Mouse (Mus musculus): ENCODE measurements around the gene Map3k7. TPM values are rescaled to one million over a fixed set of nuclear protein-coding genes. Genes with fewer than 3 reads are reported as not detected.
A peak's percentile ranks its signal among the peaks of the same experiment; 100 is the strongest.

Gene Map3k7
- polyA plus RNA-seq (2012; rRNA removed) (9.9 and 11.8 TPM in 2 replicates), polyA plus RNA-seq (2014; fragmentation: Nextera tagmentation; extraction: Ambion mirVana) (13.3 and 21.0 TPM in 2 replicates)

GRCm38 (mm10) chr4:31963354-31964193 is at the start of gene Map3k7:
Gene Map3k7, plus strand, starts transcription at chr4:31964097.
- H3K9ac ChIP-seq (replicated peaks), result peak within 1 kb of the TSS; percentile 95
- no peaks in the 10 kb centered on the region for H3K9me3 ChIP-seq (ENCODE audit: control insufficient read depth, low read length)
- DNase-seq (ENCODE audit: low read depth in 3 of 3, low spot score in 3 of 3) (peak; percentile 78 to 84 (median 79)), ATAC-seq (ENCODE audit: insufficient read depth) (peak; percentile 93)
- under 1% methylated on average over 88 of the region's 88 CpGs for WGBS (ENCODE audit: insufficient replicate concordance)
- H3K4me1 ChIP-seq (replicated peaks; ENCODE audit: control insufficient read depth in 2 of 2, insufficient read depth in 2 of 2, low read length in 1 of 2), result peaks cover 7 to 11% of the 10 kb centered on the region in 2 experiments
- peak within 1 kb of the TSS; percentile 91 for H3K27ac ChIP-seq
- TF ChIP-seq EP300 (IDR thresholded peaks at IDR 0.05; ENCODE audit: low read depth) (peak; percentile 81), CTCF (IDR thresholded peaks at IDR 0.05; ENCODE audit: low read depth) (no peak)
- no peaks in the 10 kb centered on the region for H3K36me3 ChIP-seq (replicated peaks; ENCODE audit: control insufficient read depth, insufficient read depth, low read depth)
- no peaks in the 10 kb centered on the region for H3K27me3 ChIP-seq (ENCODE audit: control insufficient read depth, insufficient read depth, low read length)
- H3K4me3 ChIP-seq (ENCODE audit: insufficient read depth in 1 of 2, low read depth in 2 of 2, low read length in 2 of 2), result peak within 1 kb of the TSS; percentile 80 to 88
- peak within 1 kb of the TSS; percentile 90 for H3K4me2 ChIP-seq (ENCODE audit: low read depth)

DNA sequence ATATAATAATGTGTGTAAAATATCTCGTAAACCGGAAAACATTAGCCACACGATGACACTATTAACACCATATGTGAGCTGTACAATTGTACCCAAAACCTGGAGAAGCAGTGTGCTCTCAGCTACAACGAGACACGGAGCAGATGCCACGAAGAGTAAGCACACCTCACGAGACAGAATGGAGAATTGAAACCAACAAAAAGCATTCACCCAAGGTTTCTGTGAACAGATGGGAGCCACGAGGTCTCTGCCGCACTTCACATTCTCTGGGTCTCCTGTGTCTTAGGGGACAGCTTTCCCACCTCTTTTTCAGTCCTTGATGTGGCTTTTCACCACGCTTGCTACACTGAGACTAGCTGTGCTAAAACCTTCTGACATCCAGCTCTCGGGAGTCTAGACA is 48.8 kb upstream of the Map3k7 start:
- no peak for ATAC-seq (ENCODE audit: insufficient read depth)
- TF ChIP-seq CTCF (IDR thresholded peaks at IDR 0.05; ENCODE audit: low read depth), result no peak
- no peak overlapping the region for H3K27ac ChIP-seq
- H3K36me3 ChIP-seq (replicated peaks; ENCODE audit: control insufficient read depth, insufficient read depth, low read depth), result no peaks in the 10 kb centered on the region
- no peak overlapping the region for H3K4me3 ChIP-seq (ENCODE audit: insufficient read depth in 1 of 2, low read depth in 2 of 2, low read length in 2 of 2)
- H3K9me3 ChIP-seq (ENCODE audit: control insufficient read depth, low read length), result no peaks in the 10 kb centered on the region
- 63% methylated on average over 11 of the region's 11 CpGs for WGBS (ENCODE audit: insufficient replicate concordance)
- no peak overlapping the region for H3K9ac ChIP-seq (replicated peaks)
- no peaks in the 10 kb centered on the region for H3K27me3 ChIP-seq (ENCODE audit: control insufficient read depth, insufficient read depth, low read length)
- DNase-seq (ENCODE audit: low read depth in 3 of 3, low spot score in 3 of 3), result no peak
- no peak overlapping the region for H3K4me2 ChIP-seq (ENCODE audit: low read depth)
- H3K4me1 ChIP-seq (replicated peaks; ENCODE audit: control insufficient read depth in 2 of 2, insufficient read depth in 2 of 2, low read length in 1 of 2), result no peaks in the 10 kb centered on the region

- TF ChIP-seq EP300 (IDR thresholded peaks at IDR 0.05; ENCODE audit: low read depth), result no peak
- no peak for TF ChIP-seq CTCF (IDR thresholded peaks at IDR 0.05; ENCODE audit: low read depth)
- Histone ChIP-seq H3K4me1 (replicated peaks; ENCODE audit: control insufficient read depth in 2 of 2, insufficient read depth in 2 of 2, low read length in 1 of 2) (no peaks in the 10 kb centered on the region; a peak in 1 of 4 replicates), H3K9me3 (ENCODE audit: control insufficient read depth, low read length) (no peaks in the 10 kb centered on the region), H3K36me3 (replicated peaks; ENCODE audit: control insufficient read depth, insufficient read depth, low read depth) (no peaks in the 10 kb centered on the region), H3K9ac (replicated peaks) (no peak overlapping the region), H3K4me3 (ENCODE audit: insufficient read depth in 1 of 2, low read depth in 2 of 2, low read length in 2 of 2) (no peak overlapping the region), H3K27me3 (ENCODE audit: control insufficient read depth, insufficient read depth, low read length) (no peaks in the 10 kb centered on the region), H3K27ac (no peak overlapping the region), H3K4me2 (ENCODE audit: low read depth) (no peak overlapping the region)
- DNase-seq (ENCODE audit: low read depth in 3 of 3, low spot score in 3 of 3) (no peak), ATAC-seq (ENCODE audit: insufficient read depth) (no peak)
- 86% methylated on average over 5 of the region's 5 CpGs for WGBS (ENCODE audit: insufficient replicate concordance)
Observed at GRCm38 (mm10) chr4:31918717-31919116, 45.2 kb upstream of the Map3k7 start.

- H3K9ac ChIP-seq (replicated peaks), result no peak overlapping the region
- H3K36me3 ChIP-seq (replicated peaks; ENCODE audit: control insufficient read depth, insufficient read depth, low read depth), result no peaks in the 10 kb centered on the region
- H3K4me3 ChIP-seq (ENCODE audit: insufficient read depth in 1 of 2, low read depth in 2 of 2, low read length in 2 of 2), result no peak overlapping the region
- no peak overlapping the region for H3K27ac ChIP-seq
- TF ChIP-seq EP300 (IDR thresholded peaks at IDR 0.05; ENCODE audit: low read depth) (no peak), CTCF (IDR thresholded peaks at IDR 0.05; ENCODE audit: low read depth) (no peak)
- no peak overlapping the region for H3K4me2 ChIP-seq (ENCODE audit: low read depth)
- no peaks in the 10 kb centered on the region for H3K27me3 ChIP-seq (ENCODE audit: control insufficient read depth, insufficient read depth, low read length)
- H3K9me3 ChIP-seq (ENCODE audit: control insufficient read depth, low read length), result no peaks in the 10 kb centered on the region
- DNase-seq (ENCODE audit: low read depth in 3 of 3, low spot score in 3 of 3), result no peak
- no peaks in the 10 kb centered on the region; a peak in 1 of 4 replicates for H3K4me1 ChIP-seq (replicated peaks; ENCODE audit: control insufficient read depth in 2 of 2, insufficient read depth in 2 of 2, low read length in 1 of 2)
- whole genome bisulfite sequencing (ENCODE audit: insufficient replicate concordance), result 33% methylated on average over 7 of the region's 7 CpGs
- ATAC-seq (ENCODE audit: insufficient read depth), result no peak
Observed at GRCm38 (mm10) chr4:31922215-31922614, 41.7 kb upstream of the Map3k7 start.

GRCm38 (mm10) chr4:31923437-31923836 is 40.5 kb upstream of the Map3k7 start:
- Histone ChIP-seq H3K27ac (no peak overlapping the region), H3K4me3 (ENCODE audit: insufficient read depth in 1 of 2, low read depth in 2 of 2, low read length in 2 of 2) (no peak overlapping the region), H3K27me3 (ENCODE audit: control insufficient read depth, insufficient read depth, low read length) (no peaks in the 10 kb centered on the region), H3K9me3 (ENCODE audit: control insufficient read depth, low read length) (no peaks in the 10 kb centered on the region), H3K4me2 (ENCODE audit: low read depth) (no peak overlapping the region), H3K9ac (replicated peaks) (no peak overlapping the region), H3K36me3 (replicated peaks; ENCODE audit: control insufficient read depth, insufficient read depth, low read depth) (no peaks in the 10 kb centered on the region), H3K4me1 (replicated peaks; ENCODE audit: control insufficient read depth in 2 of 2, insufficient read depth in 2 of 2, low read length in 1 of 2) (no peaks in the 10 kb centered on the region; a peak in 1 of 4 replicates)
- TF ChIP-seq EP300 (IDR thresholded peaks at IDR 0.05; ENCODE audit: low read depth) (no peak), CTCF (IDR thresholded peaks at IDR 0.05; ENCODE audit: low read depth) (no peak)
- ATAC-seq (ENCODE audit: insufficient read depth), result no peak
- no peak for DNase-seq (ENCODE audit: low read depth in 3 of 3, low spot score in 3 of 3)
- 36% methylated on average over 8 of the region's 8 CpGs for WGBS (ENCODE audit: insufficient replicate concordance)

All from liver, embryonic 14.5 days (tissue).